Mouse (Mus musculus): ENCODE results near the gene Alyref.
"Not testable (repeated sequence)": the region's sequence is repeated elsewhere in the genome, so short reads cannot be mapped to it uniquely, and the experiment has no call there.

The Alyref gene

GRCm38 (mm10) chr11:120605667-120606066 is 7.5 kb upstream of the Alyref start:
- no peak for DNase-seq (ENCODE audit: low read depth in 1 of 2, low spot score in 2 of 2)

GRCm38 (mm10) chr11:120603545-120603944 is 5.4 kb upstream of the Alyref start:
- no peak for DNase-seq (ENCODE audit: low read depth in 1 of 2, low spot score in 2 of 2)

- no peak for DNase-seq (ENCODE audit: low read depth in 1 of 2, low spot score in 2 of 2)
These were observed 2.6 kb upstream of the Alyref start for GRCm38 (mm10) chr11:120600716-120601115.

- no peak for DNase-seq (ENCODE audit: low read depth in 1 of 2, low spot score in 2 of 2)
These were observed 905 bp upstream of the Alyref start for GRCm38 (mm10) chr11:120598990-120599549.

- DNase-seq (ENCODE audit: low read depth in 1 of 2, low spot score in 2 of 2): no peak
These were observed 627 bp downstream of the Alyref start for GRCm38 (mm10) chr11:120597240-120598235.

- DNase-seq (ENCODE audit: low read depth in 1 of 2, low spot score in 2 of 2): no peak
These were observed 9.6 kb downstream of the Alyref start for GRCm38 (mm10) chr11:120588531-120588930.

- DNase-seq (ENCODE audit: low read depth in 1 of 2, low spot score in 2 of 2): no peak
These were observed 14.2 kb downstream of the Alyref start for GRCm38 (mm10) chr11:120583937-120584336.

GRCm38 (mm10) chr11:120582982-120583293 is 15.2 kb downstream of the Alyref start:
- not testable (repeated sequence) for DNase-seq (ENCODE audit: low read depth in 1 of 2, low spot score in 2 of 2)

GRCm38 (mm10) chr11:120582268-120582981 is 15.7 kb downstream of the Alyref start:
- DNase-seq (ENCODE audit: low read depth in 1 of 2, low spot score in 2 of 2): peak in 1 of 2 experiments; percentile 18

GRCm38 (mm10) chr11:120581490-120582267 is 16.5 kb downstream of the Alyref start, which contains the start of gene Arhgdia:
Arhgdia (minus strand) TSS chr11:120581624.
- peak in 1 of 2 experiments; percentile 85 for DNase-seq (ENCODE audit: low read depth in 1 of 2, low spot score in 2 of 2)

- DNase-seq (ENCODE audit: low read depth in 1 of 2, low spot score in 2 of 2): peak in 1 of 2 experiments; percentile 51
These were observed 17.3 kb downstream of the Alyref start for GRCm38 (mm10) chr11:120580871-120581331.

- DNase-seq (ENCODE audit: low read depth in 1 of 2, low spot score in 2 of 2): peak in 1 of 2 experiments; percentile 8
These were observed 18.0 kb downstream of the Alyref start for GRCm38 (mm10) chr11:120580190-120580589.

GRCm38 (mm10) chr11:120579316-120580107 is 18.7 kb downstream of the Alyref start:
- DNase-seq (ENCODE audit: low read depth in 1 of 2, low spot score in 2 of 2): peak in 1 of 2 experiments; percentile 62

GRCm38 (mm10) chr11:120578694-120579243 is 19.4 kb downstream of the Alyref start:
- DNase-seq (ENCODE audit: low read depth in 1 of 2, low spot score in 2 of 2): no peak

GRCm38 (mm10) chr11:120578024-120578693 is 20.0 kb downstream of the Alyref start:
- no peak for DNase-seq (ENCODE audit: low read depth in 1 of 2, low spot score in 2 of 2)

GRCm38 (mm10) chr11:120577211-120578023 is 20.7 kb downstream of the Alyref start:
- DNase-seq (ENCODE audit: low read depth in 1 of 2, low spot score in 2 of 2): no peak

- no peak for DNase-seq (ENCODE audit: low read depth in 1 of 2, low spot score in 2 of 2)
These were observed 21.7 kb downstream of the Alyref start for GRCm38 (mm10) chr11:120576365-120576981.

- DNase-seq (ENCODE audit: low read depth in 1 of 2, low spot score in 2 of 2): no peak
These were observed 22.2 kb downstream of the Alyref start for GRCm38 (mm10) chr11:120575940-120576339.
